Comparison of ENCODE assay signal across 9 mouse cellular contexts in the genomic region with DNA sequence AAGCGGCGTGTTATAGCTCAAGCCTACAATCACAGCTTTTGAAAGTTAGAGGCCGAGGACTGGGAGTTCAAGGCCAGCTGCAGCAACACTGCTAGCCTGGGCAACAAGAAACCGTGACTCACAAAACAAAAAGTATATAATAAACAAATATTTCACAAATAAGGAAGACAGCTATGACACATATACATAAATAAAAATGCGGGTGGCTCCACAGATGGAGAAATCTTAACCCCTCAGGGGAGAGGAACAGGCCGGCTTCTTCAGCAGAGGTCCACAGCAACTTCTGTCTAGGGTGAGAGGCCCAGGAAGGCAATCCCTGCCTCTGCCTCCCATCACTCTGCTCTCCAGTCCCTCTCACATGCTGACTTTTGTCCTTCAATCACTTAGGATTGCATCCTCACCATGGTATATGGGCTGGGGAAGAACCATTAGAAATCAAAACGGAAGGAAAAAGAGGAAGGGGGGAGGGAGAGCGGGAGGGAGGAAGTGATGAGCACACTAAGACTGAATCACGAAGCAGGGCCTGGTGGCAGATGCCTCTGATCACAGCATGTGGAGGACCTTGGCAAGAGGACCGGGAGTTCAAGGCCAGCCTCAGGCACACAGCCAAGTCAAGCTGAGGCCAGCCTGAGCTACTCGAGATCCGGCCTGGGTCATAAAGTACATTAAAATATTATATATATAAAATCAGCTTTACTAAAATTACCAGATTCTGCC. TPM values are rescaled to one million over a fixed set of nuclear protein-coding genes. Genes with fewer than 3 reads are reported as not detected.
DNase-seq lines count a peak whose midpoint lies in the region; ATAC-seq and TF ChIP-seq lines count a peak whose summit lies in the region.
"Had no signal": no experiment of that assay in that cellular context is flagged by ENCODE, and none has a peak within 500 bp of the region (broad histone marks: within the 10 kb centered on the region; RNA-seq: fewer than 3 reads in every experiment).

No protein-coding gene starts in this region.

- peaks cover 7% of the 10 kb centered on the region; the same call in 1 of the 2 replicates for H3K79me2 ChIP-seq in heart, adult 2 months (replicated peaks; ENCODE audit: control insufficient read depth, insufficient read depth, low read length)

- ATAC-seq in neutrophil, adult 5-6 weeks (ENCODE audit: extremely low read depth, insufficient number of reproducible peaks, low FRiP score, poor library complexity, severe bottlenecking): peak; percentile 52; the same call in 1 of the 2 replicates

- WGBS in bone marrow, adult 2 months: 36% methylated on average over 12 of the region's 12 CpGs
- WGBS in heart, adult 2 months: 41% methylated on average over 12 of the region's 12 CpGs

- H3K27ac ChIP-seq in layer of hippocampus, adult 2 months: peak overlapping the region; percentile 56; the same call in 1 of the 2 replicates
- H3K27ac ChIP-seq in bone marrow, adult 2 months (ENCODE audit: control insufficient read depth, insufficient read depth, low read depth, low read length, poor library complexity): peak overlapping the region; percentile 81; the same call in 1 of the 2 replicates
- peak overlapping the region; percentile 59 for H3K27ac ChIP-seq in heart, adult 2 months

- H3K36me3 ChIP-seq in heart, adult 2 months (ENCODE audit: control insufficient read depth, insufficient read depth, low read length): peaks cover 2% of the 10 kb centered on the region; the same call in 1 of the 2 replicates
- H3K36me3 ChIP-seq: G1E had no signal

- no peak for DNase-seq in layer of hippocampus, adult 2 months (ENCODE audit: low spot score in 2 of 2)
- no peak for DNase-seq in layer of hippocampus, adult 9-10 months (ENCODE audit: low spot score)
- DNase-seq in heart, adult 2 months: peak; percentile 77 to 79
- peak; percentile 66 to 74 for DNase-seq in kidney, postnatal 4 days
- DNase-seq in thymus, postnatal 10 days (ENCODE audit: low spot score in 2 of 2): no peak
- DNase-seq in T-cell, adult 2 months (ENCODE audit: low spot score): no peak

- no peak overlapping the region for H3K9ac ChIP-seq in heart, adult 2 months (ENCODE audit: low read depth, low read length)

- no peak for TF ChIP-seq EP300 in heart, adult 2 months (IDR thresholded peaks at IDR 0.05; ENCODE audit: insufficient read depth, low read depth, low read length)

- no peak for TF ChIP-seq CTCF in layer of hippocampus, adult 2 months (conservative IDR thresholded peaks at IDR 0.05)
- no peak for TF ChIP-seq CTCF in bone marrow, adult 2 months (IDR thresholded peaks at IDR 0.05; ENCODE audit: control insufficient read depth, insufficient read depth, low read length)
- no peak for TF ChIP-seq CTCF in heart, adult 2 months (IDR thresholded peaks at IDR 0.05)

- no peak overlapping the region for H3K4me3 ChIP-seq in layer of hippocampus, adult 2 months
- no peak overlapping the region for H3K4me3 ChIP-seq in bone marrow, adult 2 months (replicated peaks; ENCODE audit: control insufficient read depth, low read depth, low read length)
- H3K4me3 ChIP-seq in heart, adult 2 months: no peak overlapping the region

- intact Hi-C loops in heart, adult 2 months (cut with DNase I): no loop called here

- H3K27me3 ChIP-seq in heart, adult 2 months (ENCODE audit: control insufficient read depth, insufficient read depth, low read length): no peaks in the 10 kb centered on the region

- peaks cover 5% of the 10 kb centered on the region; the same call in 1 of the 2 replicates for H3K4me1 ChIP-seq in bone marrow, adult 2 months (ENCODE audit: control insufficient read depth, insufficient read depth, low read length)
- peaks cover 30% of the 10 kb centered on the region for H3K4me1 ChIP-seq in heart, adult 2 months (ENCODE audit: control insufficient read depth, insufficient read depth, low read length)

- 0 out of 2 replicates have a peak, but pooled peaks have one; percentile 21 for TF ChIP-seq POLR2A in bone marrow, adult 2 months (IDR thresholded peaks at IDR 0.05; ENCODE audit: borderline replicate concordance, control insufficient read depth, low read depth, low read length)
- no peak for TF ChIP-seq POLR2A in heart, adult 2 months (IDR thresholded peaks at IDR 0.05; ENCODE audit: insufficient read depth, low read depth, low read length)

RNA-seq across cellular contexts. Expression of gene Fndc3b, which starts 21.8 kb away (rescaled TPM):
- total RNA-seq in layer of hippocampus, adult 2 months (2021): 10 to 100 TPM; 18.9 to 26.2 TPM
- 3.3 and 4.2 TPM in 2 replicates for polyA plus RNA-seq in bone marrow, adult 2 months (2011; ENCODE audit: insufficient read depth, insufficient read length, low replicate concordance, missing spikeins)
- total RNA-seq in heart, adult 2 months (2021): 10 to 100 TPM; 52.1 to 57.4 TPM
- polyA plus RNA-seq in heart, adult 2 months (2012; rRNA removed): 15.3 and 24.7 TPM in 2 replicates
- total RNA-seq in neutrophil, adult 5-6 weeks (2017): 14.3 and 15.1 TPM in 2 replicates
- polyA plus RNA-seq: G1E had no signal

Comparison
In these comparisons a context has a peak if more than half of its experiments do, and no peak if none do; other contexts are left out.
1. DNase-seq: peak in heart, adult 2 months (2 of 2) and kidney, postnatal 4 days (2 of 2); none in layer of hippocampus, adult 2 months (0 of 2), layer of hippocampus, adult 9-10 months (single experiment), thymus, postnatal 10 days (0 of 2) and T-cell, adult 2 months (single experiment).
2. Peak in every context shown above with its lines, with median percentiles within 50 percentile points of each other: H3K27ac ChIP-seq.